Mouse (Mus musculus) CH12F3 (cell line): ENCODE results near the gene Ralgps2.

Source experiments
- in situ Hi-C: fragments of 300-500 bp; cut with MboI; formaldehyde crosslinking; loops from 2 replicates; pipeline ENCODE4 v1.14.3; 2020; ENCODE audit warnings: low sequenced_read_pairs

Gene Ralgps2

GRCm38 (mm10) chr1:156939251-156940141, at the start of gene Ralgps2:
Ralgps2 (minus strand) TSS chr1:156939626.
- in situ Hi-C loops: loop anchor here (25.0 kb wide), 1 partner anchor 123 kb away; no protein-coding TSS in a partner anchor

- in situ Hi-C loops: no loop called here
Measured at GRCm38 (mm10) chr1:156987576-156987975, 48.1 kb upstream of the Ralgps2 start.

GRCm38 (mm10) chr1:156986641-156987345, 47.4 kb upstream of the Ralgps2 start:
- in situ Hi-C loops: no loop called here

- in situ Hi-C loops: no loop called here
Measured at GRCm38 (mm10) chr1:156985657-156986640, 46.5 kb upstream of the Ralgps2 start.

GRCm38 (mm10) chr1:156983009-156983870, 43.8 kb upstream of the Ralgps2 start:
- in situ Hi-C loops: no loop called here

- in situ Hi-C loops: no loop called here
Measured at GRCm38 (mm10) chr1:156981975-156982374, 42.5 kb upstream of the Ralgps2 start.

GRCm38 (mm10) chr1:156979722-156980121, 40.3 kb upstream of the Ralgps2 start:
- in situ Hi-C loops: no loop called here

- in situ Hi-C loops: no loop called here
Measured at GRCm38 (mm10) chr1:156978656-156979055, 39.2 kb upstream of the Ralgps2 start.

GRCm38 (mm10) chr1:156973857-156974256, 34.4 kb upstream of the Ralgps2 start:
- in situ Hi-C loops: no loop called here

GRCm38 (mm10) chr1:156972391-156972790, 33.0 kb upstream of the Ralgps2 start:
- in situ Hi-C loops: no loop called here

- in situ Hi-C loops: no loop called here
Measured at GRCm38 (mm10) chr1:156971206-156971811, 31.9 kb upstream of the Ralgps2 start.

- in situ Hi-C loops: no loop called here
Measured at GRCm38 (mm10) chr1:156970641-156971040, 31.2 kb upstream of the Ralgps2 start.

GRCm38 (mm10) chr1:156968107-156968506, 28.7 kb upstream of the Ralgps2 start:
- in situ Hi-C loops: no loop called here

- in situ Hi-C loops: no loop called here
Measured at GRCm38 (mm10) chr1:156964586-156964932, 25.1 kb upstream of the Ralgps2 start.

GRCm38 (mm10) chr1:156963871-156964585, 24.6 kb upstream of the Ralgps2 start:
- in situ Hi-C loops: no loop called here

GRCm38 (mm10) chr1:156961481-156962265, 22.2 kb upstream of the Ralgps2 start:
- in situ Hi-C loops: no loop called here

GRCm38 (mm10) chr1:156959004-156959403, 19.6 kb upstream of the Ralgps2 start:
- in situ Hi-C loops: no loop called here

- in situ Hi-C loops: no loop called here
Measured at GRCm38 (mm10) chr1:156957360-156957759, 17.9 kb upstream of the Ralgps2 start.
